Mouse (Mus musculus): Measurements from ENCODE around the gene Arsg. TPM values are rescaled to one million over a fixed set of nuclear protein-coding genes. Genes with fewer than 3 reads are reported as not detected.
"Not testable (repeated sequence)": the region's sequence is repeated elsewhere in the genome, so short reads cannot be mapped to it uniquely, and the experiment has no call there.

Gene Arsg
- polyA plus RNA-seq, 1 experiment from 2014 or later = 1.5 TPM

DNA sequence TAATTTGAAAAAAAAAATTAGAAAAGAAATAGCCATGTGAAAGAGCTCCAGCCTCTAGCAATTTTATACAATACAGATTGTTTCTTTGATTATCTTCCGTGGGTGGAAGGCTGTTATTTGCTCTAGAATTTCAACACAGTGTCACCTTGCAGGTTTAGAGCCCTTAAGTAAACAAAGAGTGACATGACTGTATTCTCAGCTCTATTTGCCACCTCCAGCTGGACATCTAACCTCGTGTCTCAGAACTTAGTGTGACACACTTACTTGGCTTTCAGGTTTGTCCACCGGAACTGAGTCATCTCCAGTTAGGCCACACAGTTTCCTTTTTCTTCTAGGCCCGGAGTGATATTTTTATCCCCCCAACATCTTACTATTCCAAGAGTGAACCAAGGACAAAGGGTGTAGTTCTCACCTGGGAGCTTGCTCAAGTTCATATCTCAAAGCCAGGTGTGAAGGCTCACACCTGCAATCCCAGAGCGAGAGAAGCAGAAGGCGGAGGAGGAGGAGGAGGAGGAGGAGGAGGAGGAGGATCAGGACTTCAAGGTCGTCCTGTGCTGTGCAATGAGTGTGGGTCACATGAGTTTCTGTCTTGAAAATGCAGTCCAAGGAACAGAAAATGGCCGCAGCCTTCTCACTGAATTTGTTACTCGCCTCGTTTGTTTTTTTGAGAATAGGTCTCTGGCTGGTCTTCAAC is 15.0 kb downstream of the Arsg start:
- no peaks in the 10 kb centered on the region for H3K27me3 ChIP-seq (replicated peaks; ENCODE audit: low read depth, poor library complexity, severe bottlenecking)
- no peaks in the 10 kb centered on the region for H3K36me3 ChIP-seq (replicated peaks)
- 79% methylated on average over 10 of the region's 10 CpGs for WGBS
- no peak for DNase-seq (ENCODE audit: low spot score)
- H3K4me3 ChIP-seq = no peak overlapping the region
- no peaks in the 10 kb centered on the region for H3K9me3 ChIP-seq
- peaks cover 6% of the 10 kb centered on the region; the same call in 1 of the 2 replicates for H3K4me1 ChIP-seq
- no peak overlapping the region for H3K27ac ChIP-seq (replicated peaks)

DNA sequence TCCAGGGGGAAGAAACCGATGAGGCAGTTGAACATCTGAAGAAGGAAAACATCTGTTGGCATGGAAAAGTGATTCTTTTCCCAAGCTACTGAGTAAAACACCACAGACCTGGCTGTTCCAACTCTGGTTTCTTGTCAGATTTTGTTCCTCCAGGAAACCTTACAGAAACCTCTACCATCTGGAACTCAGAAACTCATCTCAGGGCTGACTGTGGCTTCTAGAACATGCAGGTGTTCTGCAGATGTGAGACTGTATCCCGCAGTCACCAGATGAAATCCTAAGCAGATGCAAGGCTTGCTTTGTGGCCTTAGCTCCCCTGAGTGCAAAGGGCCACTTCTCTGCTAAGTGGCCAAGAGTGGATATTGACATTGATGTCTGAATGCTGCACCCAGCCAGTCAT is 16.6 kb downstream of the Arsg start:
- Histone ChIP-seq H3K4me1 (peaks cover 10% of the 10 kb centered on the region), H3K27me3 (replicated peaks; ENCODE audit: low read depth, poor library complexity, severe bottlenecking) (no peaks in the 10 kb centered on the region), H3K36me3 (replicated peaks) (no peaks in the 10 kb centered on the region), H3K27ac (replicated peaks) (no peak overlapping the region), H3K9me3 (no peaks in the 10 kb centered on the region), H3K4me3 (no peak overlapping the region)
- WGBS = 91% methylated on average over 2 of the region's 2 CpGs
- no peak for DNase-seq (ENCODE audit: low spot score)

DNA sequence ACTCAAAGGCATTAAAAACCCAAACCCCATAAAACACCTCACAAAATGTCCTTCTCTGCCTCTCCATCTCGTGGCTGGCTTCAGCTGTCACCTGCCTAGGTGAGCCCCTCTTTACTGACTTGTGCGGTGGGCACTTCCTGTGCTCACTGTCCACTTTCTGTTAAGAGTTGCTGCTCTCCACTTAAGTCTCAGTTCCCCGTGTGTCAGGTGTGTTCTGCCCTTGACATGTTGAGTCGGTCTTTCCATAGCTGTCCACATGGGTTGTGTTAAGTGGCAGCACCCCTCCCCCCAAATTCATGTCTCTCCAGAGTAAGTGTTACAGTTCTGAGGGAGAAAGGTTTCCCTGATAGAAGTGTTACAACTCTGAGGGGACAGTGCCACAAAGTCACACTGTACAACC is 18.7 kb downstream of the Arsg start:
- H3K9me3 ChIP-seq = no peaks in the 10 kb centered on the region
- H3K27me3 ChIP-seq (replicated peaks; ENCODE audit: low read depth, poor library complexity, severe bottlenecking) = no peaks in the 10 kb centered on the region
- H3K36me3 ChIP-seq (replicated peaks) = no peaks in the 10 kb centered on the region
- DNase-seq (ENCODE audit: low spot score) = no peak
- H3K4me3 ChIP-seq = no peak overlapping the region
- H3K27ac ChIP-seq (replicated peaks) = no peak overlapping the region
- 85% methylated on average over 4 of the region's 4 CpGs for WGBS
- H3K4me1 ChIP-seq = peaks cover 19% of the 10 kb centered on the region

DNA sequence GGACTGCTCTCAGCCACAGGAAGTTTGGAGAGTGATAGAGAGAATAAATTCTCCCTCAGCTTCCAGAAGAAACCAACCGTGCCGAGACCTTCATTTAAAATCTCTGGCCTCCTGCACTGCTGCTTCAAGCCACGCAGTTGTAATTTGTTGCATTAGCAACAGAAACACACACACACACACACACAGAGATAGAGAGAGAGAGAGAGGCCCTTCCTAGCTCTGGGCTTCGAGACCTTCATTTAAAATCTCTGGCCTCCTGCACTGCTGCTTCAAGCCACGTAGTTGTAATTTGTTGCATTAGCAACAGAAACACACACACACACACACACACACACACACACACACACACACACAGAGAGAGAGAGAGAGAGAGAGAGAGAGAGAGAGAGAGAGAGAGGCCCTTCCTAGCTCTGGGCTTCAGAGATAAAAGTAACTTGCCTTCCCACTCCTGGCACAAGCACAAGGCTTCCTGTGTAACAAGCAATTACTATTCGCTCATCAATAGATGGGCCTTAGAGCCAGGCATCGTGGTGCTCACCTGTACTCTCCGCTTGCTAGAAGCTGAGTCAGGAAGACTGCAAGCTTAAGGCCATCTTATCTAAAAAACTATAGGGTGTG is 19.8 kb downstream of the Arsg start:
- not testable (repeated sequence) for H3K4me3 ChIP-seq; H3K36me3 ChIP-seq (replicated peaks); H3K9me3 ChIP-seq; H3K27me3 ChIP-seq (replicated peaks; ENCODE audit: low read depth, poor library complexity, severe bottlenecking); H3K27ac ChIP-seq (replicated peaks); DNase-seq (ENCODE audit: low spot score)
- WGBS = 85% methylated on average over 8 of the region's 8 CpGs
- peaks cover 19% of the 10 kb centered on the region for H3K4me1 ChIP-seq

DNA sequence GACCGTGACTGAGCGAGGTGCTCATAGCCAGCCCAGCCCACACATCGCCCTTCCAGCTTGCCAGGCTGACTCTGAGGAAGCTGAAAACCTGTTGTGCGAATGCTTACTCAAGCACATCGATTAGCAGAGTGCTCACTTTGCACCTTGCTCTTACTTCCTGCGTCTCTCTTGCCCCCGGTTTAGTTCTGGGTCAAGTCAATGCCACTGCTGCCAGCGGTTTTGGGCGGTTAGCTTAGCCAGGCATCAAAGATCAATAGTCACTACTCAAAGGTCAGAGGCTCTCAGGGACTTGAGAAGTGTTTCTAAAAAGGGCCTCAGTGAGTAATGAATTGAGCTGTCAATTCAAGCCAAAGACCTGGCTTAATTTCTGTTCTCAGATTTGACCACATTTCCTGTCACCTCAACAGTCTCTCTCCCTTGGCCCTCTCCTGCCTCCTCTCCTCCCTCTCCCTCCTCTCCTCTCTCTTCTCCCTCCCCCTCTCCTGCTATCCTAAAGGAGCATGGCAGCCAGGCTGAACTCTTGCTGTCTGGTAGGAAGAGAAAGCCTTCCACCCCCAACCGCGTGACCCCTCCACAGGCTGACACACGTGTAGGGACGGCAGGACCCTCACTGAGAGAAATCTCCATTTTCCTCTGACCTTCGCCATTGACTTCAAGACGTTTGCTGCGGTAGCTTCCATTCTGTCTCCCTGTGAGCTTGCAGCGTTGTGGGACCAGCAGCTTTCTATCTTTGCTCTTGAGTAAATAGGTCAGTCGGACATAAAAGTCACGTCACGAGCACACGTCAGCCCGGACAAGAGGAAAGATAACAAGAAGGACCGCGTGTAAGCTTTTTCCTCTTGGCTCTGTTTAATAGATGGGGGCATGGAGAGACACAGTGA is 22.0 kb downstream of the Arsg start:
- no peak overlapping the region for H3K4me3 ChIP-seq
- WGBS = 72% methylated on average over 24 of the region's 24 CpGs
- H3K27ac ChIP-seq (replicated peaks) = no peak overlapping the region
- H3K4me1 ChIP-seq = peaks cover 23% of the 10 kb centered on the region
- no peaks in the 10 kb centered on the region for H3K27me3 ChIP-seq (replicated peaks; ENCODE audit: low read depth, poor library complexity, severe bottlenecking)
- no peaks in the 10 kb centered on the region for H3K36me3 ChIP-seq (replicated peaks)
- H3K9me3 ChIP-seq = no peaks in the 10 kb centered on the region
- DNase-seq (ENCODE audit: low spot score) = no peak

GRCm38 (mm10) chr11:109495771-109496474 is 22.7 kb downstream of the Arsg start:
- Histone ChIP-seq H3K27ac (replicated peaks) (no peak overlapping the region), H3K4me1 (peaks cover 23% of the 10 kb centered on the region), H3K4me3 (no peak overlapping the region), H3K27me3 (replicated peaks; ENCODE audit: low read depth, poor library complexity, severe bottlenecking) (no peaks in the 10 kb centered on the region), H3K9me3 (no peaks in the 10 kb centered on the region), H3K36me3 (replicated peaks) (no peaks in the 10 kb centered on the region)
- 73% methylated on average over 14 of the region's 14 CpGs for WGBS
- DNase-seq (ENCODE audit: low spot score) = no peak

GRCm38 (mm10) chr11:109496475-109496993 is 23.4 kb downstream of the Arsg start:
- Histone ChIP-seq H3K4me1 (peaks cover 23% of the 10 kb centered on the region), H3K9me3 (no peaks in the 10 kb centered on the region), H3K4me3 (no peak overlapping the region), H3K27me3 (replicated peaks; ENCODE audit: low read depth, poor library complexity, severe bottlenecking) (no peaks in the 10 kb centered on the region), H3K27ac (replicated peaks) (no peak overlapping the region), H3K36me3 (replicated peaks) (no peaks in the 10 kb centered on the region)
- WGBS = 90% methylated on average over 7 of the region's 7 CpGs
- no peak for DNase-seq (ENCODE audit: low spot score)

GRCm38 (mm10) chr11:109496996-109497714 is 24.0 kb downstream of the Arsg start:
- H3K27ac ChIP-seq (replicated peaks) = no peak overlapping the region
- H3K27me3 ChIP-seq (replicated peaks; ENCODE audit: low read depth, poor library complexity, severe bottlenecking) = no peaks in the 10 kb centered on the region
- DNase-seq (ENCODE audit: low spot score) = no peak
- H3K4me3 ChIP-seq = no peak overlapping the region
- peaks cover 23% of the 10 kb centered on the region for H3K4me1 ChIP-seq
- no peaks in the 10 kb centered on the region for H3K36me3 ChIP-seq (replicated peaks)
- H3K9me3 ChIP-seq = no peaks in the 10 kb centered on the region
- WGBS = 78% methylated on average over 6 of the region's 6 CpGs

GRCm38 (mm10) chr11:109497990-109498389 is 24.8 kb downstream of the Arsg start:
- no peak for DNase-seq (ENCODE audit: low spot score)
- peaks cover 23% of the 10 kb centered on the region for H3K4me1 ChIP-seq
- no peak overlapping the region for H3K4me3 ChIP-seq
- no peaks in the 10 kb centered on the region for H3K9me3 ChIP-seq
- no peak overlapping the region for H3K27ac ChIP-seq (replicated peaks)
- no peaks in the 10 kb centered on the region for H3K36me3 ChIP-seq (replicated peaks)
- H3K27me3 ChIP-seq (replicated peaks; ENCODE audit: low read depth, poor library complexity, severe bottlenecking) = no peaks in the 10 kb centered on the region
- 85% methylated on average over 9 of the region's 9 CpGs for WGBS

GRCm38 (mm10) chr11:109500206-109500605 is 27.0 kb downstream of the Arsg start:
- H3K27ac ChIP-seq (replicated peaks) = no peak overlapping the region
- no peak overlapping the region for H3K4me3 ChIP-seq
- no peaks in the 10 kb centered on the region for H3K9me3 ChIP-seq
- H3K36me3 ChIP-seq (replicated peaks) = no peaks in the 10 kb centered on the region
- DNase-seq (ENCODE audit: low spot score) = no peak
- no peaks in the 10 kb centered on the region for H3K27me3 ChIP-seq (replicated peaks; ENCODE audit: low read depth, poor library complexity, severe bottlenecking)
- peaks cover 14% of the 10 kb centered on the region for H3K4me1 ChIP-seq
- WGBS = 92% methylated on average over 5 of the region's 5 CpGs

- 86% methylated on average over 9 of the region's 9 CpGs for WGBS
- no peaks in the 10 kb centered on the region for H3K36me3 ChIP-seq (replicated peaks)
Observed at GRCm38 (mm10) chr11:109504977-109505376, 31.8 kb downstream of the Arsg start.

More at GRCm38 (mm10) chr11:109504977-109505376, 31.8 kb downstream of the Arsg start:
- H3K4me1 ChIP-seq = peaks cover 12% of the 10 kb centered on the region
- H3K9me3 ChIP-seq = no peaks in the 10 kb centered on the region
- no peaks in the 10 kb centered on the region for H3K27me3 ChIP-seq (replicated peaks; ENCODE audit: low read depth, poor library complexity, severe bottlenecking)
- no peak overlapping the region for H3K27ac ChIP-seq (replicated peaks)
- no peak overlapping the region for H3K4me3 ChIP-seq
- no peak for DNase-seq (ENCODE audit: low spot score)

Measured in embryonic facial prominence, embryonic 10.5 days (tissue).